Mouse (Mus musculus): ENCODE data around the gene Zmynd8. TPM values are rescaled to one million over a fixed set of nuclear protein-coding genes. Genes with fewer than 3 reads are reported as not detected.
A peak's percentile ranks its signal among the peaks of the same experiment; 100 is the strongest.

The Zmynd8 gene
- total RNA-seq, 2 experiments from 2014 or later, result 46.5 to 48.0 TPM

GRCm38 (mm10) chr2:165881585-165882431 is 17.0 kb downstream of the Zmynd8 start:
- intact Hi-C loops (cut with DNase I), result no loop called here
- DNase-seq, result peak; percentile 46 to 66

GRCm38 (mm10) chr2:165881220-165881584 is 17.6 kb downstream of the Zmynd8 start:
- DNase-seq, result no peak
- intact Hi-C loops (cut with DNase I), result no loop called here

- intact Hi-C loops (cut with DNase I), result no loop called here
- peak; percentile 73 to 82 for DNase-seq
These were observed 18.2 kb downstream of the Zmynd8 start for GRCm38 (mm10) chr2:165880501-165881182.

GRCm38 (mm10) chr2:165879403-165880178 is 19.2 kb downstream of the Zmynd8 start:
- intact Hi-C loops (cut with DNase I), result no loop called here
- peak in 1 of 2 experiments; percentile 28 for DNase-seq

- intact Hi-C loops (cut with DNase I), result no loop called here
- peak in 1 of 2 experiments; percentile 14 for DNase-seq
These were observed 19.9 kb downstream of the Zmynd8 start for GRCm38 (mm10) chr2:165878907-165879361.

GRCm38 (mm10) chr2:165878021-165878585 is 20.7 kb downstream of the Zmynd8 start:
- DNase-seq, result no peak
- intact Hi-C loops (cut with DNase I), result no loop called here

- DNase-seq, result no peak
- intact Hi-C loops (cut with DNase I), result no loop called here
These were observed 21.6 kb downstream of the Zmynd8 start for GRCm38 (mm10) chr2:165877180-165877579.

GRCm38 (mm10) chr2:165876201-165876918 is 22.5 kb downstream of the Zmynd8 start:
- DNase-seq, result peak in 1 of 2 experiments; percentile 9
- intact Hi-C loops (cut with DNase I), result no loop called here

GRCm38 (mm10) chr2:165875406-165875955 is 23.3 kb downstream of the Zmynd8 start:
- intact Hi-C loops (cut with DNase I), result no loop called here
- DNase-seq, result no peak

- intact Hi-C loops (cut with DNase I), result no loop called here
These were observed 24.1 kb downstream of the Zmynd8 start for GRCm38 (mm10) chr2:165874461-165875339.

GRCm38 (mm10) chr2:165873777-165874176 is 25.0 kb downstream of the Zmynd8 start:
- intact Hi-C loops (cut with DNase I), result loop anchor here (1.0 kb wide), 1 partner anchor 14 kb away; no protein-coding TSS in a partner anchor
- DNase-seq, result no peak

More at GRCm38 (mm10) chr2:165874461-165875339, 24.1 kb downstream of the Zmynd8 start:
- peak; percentile 78 to 81 for DNase-seq

GRCm38 (mm10) chr2:165873196-165873595 is 25.6 kb downstream of the Zmynd8 start:
- DNase-seq, result peak; percentile 60 to 66
- intact Hi-C loops (cut with DNase I), result loop anchor here (1.0 kb wide), 1 partner anchor 14 kb away; no protein-coding TSS in a partner anchor

- intact Hi-C loops (cut with DNase I), result no loop called here
- no peak for DNase-seq
These were observed 29.6 kb downstream of the Zmynd8 start for GRCm38 (mm10) chr2:165869257-165869656.

GRCm38 (mm10) chr2:165868522-165869175 is 30.2 kb downstream of the Zmynd8 start:
- intact Hi-C loops (cut with DNase I), result no loop called here
- DNase-seq, result peak in 1 of 2 experiments; percentile 60

- intact Hi-C loops (cut with DNase I), result no loop called here
- no peak for DNase-seq
These were observed 31.3 kb downstream of the Zmynd8 start for GRCm38 (mm10) chr2:165867549-165867948.

GRCm38 (mm10) chr2:165866951-165867387 is 31.8 kb downstream of the Zmynd8 start:
- no peak for DNase-seq
- intact Hi-C loops (cut with DNase I), result no loop called here

GRCm38 (mm10) chr2:165866412-165866811 is 32.4 kb downstream of the Zmynd8 start:
- intact Hi-C loops (cut with DNase I), result no loop called here
- no peak for DNase-seq

GRCm38 (mm10) chr2:165864769-165865168 is 34.0 kb downstream of the Zmynd8 start:
- DNase-seq, result no peak
- intact Hi-C loops (cut with DNase I), result no loop called here

Data from heart, postnatal 36 days (tissue).